ENCODE assay signal across 15 mouse cellular contexts in genomic region chr14:31416835-31417549, GRCm38 (mm10). TPM values are rescaled to one million over a fixed set of nuclear protein-coding genes. Genes with fewer than 3 reads are reported as not detected.
DNase-seq lines count a peak whose midpoint lies in the region; ATAC-seq and TF ChIP-seq lines count a peak whose summit lies in the region.
"Had no signal": no experiment of that assay in that cellular context is flagged by ENCODE, and none has a peak within 500 bp of the region (broad histone marks: within the 10 kb centered on the region; RNA-seq: fewer than 3 reads in every experiment).

No protein-coding gene starts in this region.

- no peak for TF ChIP-seq CTCF in forebrain, postnatal 0 days (IDR thresholded peaks at IDR 0.05; ENCODE audit: low read depth)
- no peak for TF ChIP-seq CTCF in kidney, adult 2 months (conservative IDR thresholded peaks at IDR 0.05; ENCODE audit: insufficient read depth, insufficient read length, low read depth, low read length)
- TF ChIP-seq CTCF in testis, adult 2 months (IDR thresholded peaks at IDR 0.05; ENCODE audit: control insufficient read depth, insufficient read depth, insufficient replicate concordance, low read depth, low read length), result no peak

- WGBS in forebrain, postnatal 0 days, result 67% methylated on average over 16 of the region's 16 CpGs
- WGBS in forebrain, embryonic 12.5 days, result 81% methylated on average over 16 of the region's 16 CpGs
- WGBS in kidney, adult 2 months, result 60% methylated on average over 16 of the region's 16 CpGs

- no peak overlapping the region for H3K9ac ChIP-seq in forebrain, postnatal 0 days
- no peak overlapping the region for H3K9ac ChIP-seq in forebrain, embryonic 12.5 days
- H3K9ac ChIP-seq: hindbrain, embryonic 15.5 days; liver, embryonic 13.5 days; neural tube, embryonic 12.5 days had no signal

- no peak overlapping the region for H3K4me3 ChIP-seq in forebrain, postnatal 0 days (ENCODE audit: low read depth, low read length)
- H3K4me3 ChIP-seq in forebrain, embryonic 12.5 days (replicated peaks), result no peak overlapping the region
- no peak overlapping the region for H3K4me3 ChIP-seq in kidney, adult 2 months (ENCODE audit: insufficient read depth, low read depth, low read length)
- H3K4me3 ChIP-seq in testis, adult 2 months (ENCODE audit: control insufficient read depth, low read depth, low read length), result peak overlapping the region; percentile 65
- H3K4me3 ChIP-seq: hindbrain, embryonic 15.5 days; liver, embryonic 13.5 days; neural tube, embryonic 12.5 days had no signal

- H3K27me3 ChIP-seq in forebrain, postnatal 0 days (ENCODE audit: insufficient read depth, low read length), result no peaks in the 10 kb centered on the region
- H3K27me3 ChIP-seq in forebrain, embryonic 12.5 days, result no peaks in the 10 kb centered on the region
- H3K27me3 ChIP-seq in kidney, adult 2 months (replicated peaks; ENCODE audit: control insufficient read depth, insufficient read depth, low read length), result no peaks in the 10 kb centered on the region
- no peaks in the 10 kb centered on the region for H3K27me3 ChIP-seq in testis, adult 2 months (ENCODE audit: control insufficient read depth, insufficient read depth, low read length)
- H3K27me3 ChIP-seq: hindbrain, embryonic 15.5 days; liver, embryonic 13.5 days; neural tube, embryonic 12.5 days had no signal

- no peaks in the 10 kb centered on the region for H3K4me1 ChIP-seq in forebrain, postnatal 0 days (ENCODE audit: insufficient read depth)
- H3K4me1 ChIP-seq in forebrain, embryonic 12.5 days, result peaks cover 15% of the 10 kb centered on the region
- H3K4me1 ChIP-seq in kidney, adult 2 months (ENCODE audit: control insufficient read depth, insufficient read depth, low read length), result peaks cover 68% of the 10 kb centered on the region
- peaks cover 4% of the 10 kb centered on the region for H3K4me1 ChIP-seq in testis, adult 2 months (ENCODE audit: control insufficient read depth, insufficient read depth, low read length)

- no peak overlapping the region for H3K27ac ChIP-seq in forebrain, postnatal 0 days (ENCODE audit: low read depth, low read length)
- no peak overlapping the region for H3K27ac ChIP-seq in forebrain, embryonic 12.5 days
- H3K27ac ChIP-seq in kidney, adult 2 months (ENCODE audit: insufficient read depth, low read depth, low read length), result 0 out of 2 replicates have a peak overlapping the region, but pooled peaks have one; percentile 16
- H3K27ac ChIP-seq in testis, adult 2 months (ENCODE audit: control insufficient read depth, insufficient read depth, low read depth, low read length), result no peak overlapping the region
- H3K27ac ChIP-seq: hindbrain, embryonic 15.5 days; liver, embryonic 13.5 days; neural tube, embryonic 12.5 days had no signal

- no peak for DNase-seq in forebrain, postnatal 0 days
- DNase-seq in kidney, adult 2 months, result no peak
- DNase-seq in kidney, adult 8-10 months, result no peak
- no peak for DNase-seq in testis, postnatal 10 days (ENCODE audit: low spot score)
- DNase-seq in retina, postnatal 1 day, result no peak
- DNase-seq: embryo, embryonic 11 days; gastrocnemius, postnatal 25 days; layer of hippocampus, postnatal 36 days; liver, embryonic 13.5 days; midbrain, embryonic 14.5 days had no signal

- no peak for TF ChIP-seq POLR2A in kidney, adult 2 months (IDR thresholded peaks at IDR 0.05; ENCODE audit: low read depth, low read length)
- TF ChIP-seq POLR2A in testis, adult 2 months (IDR thresholded peaks at IDR 0.05; ENCODE audit: control insufficient read depth, low read depth, low read length), result no peak

- peak; percentile 60; the same call in 1 of the 2 replicates for ATAC-seq in forebrain, postnatal 0 days
- no peak for ATAC-seq in forebrain, embryonic 12.5 days (ENCODE audit: low FRiP score)
- ATAC-seq in monocyte, adult 5-6 weeks (replicated peaks; ENCODE audit: insufficient number of reproducible peaks, low FRiP score, low TSS enrichment, poor library complexity, severe bottlenecking), result no peak

- no peak overlapping the region for H3K4me2 ChIP-seq in forebrain, postnatal 0 days (ENCODE audit: low read depth)
- H3K4me2 ChIP-seq in forebrain, embryonic 12.5 days, result no peak overlapping the region
- H3K4me2 ChIP-seq: hindbrain, embryonic 15.5 days; liver, embryonic 13.5 days; neural tube, embryonic 12.5 days had no signal

- H3K36me3 ChIP-seq in forebrain, postnatal 0 days (ENCODE audit: insufficient read depth), result 0 out of 2 replicates have a peak, but pooled peaks cover 2% of the 10 kb centered on the region
- peaks cover 5% of the 10 kb centered on the region; the same call in 1 of the 2 replicates for H3K36me3 ChIP-seq in forebrain, embryonic 12.5 days (replicated peaks)
- H3K36me3 ChIP-seq in kidney, adult 2 months (ENCODE audit: control insufficient read depth, insufficient read depth, low read length), result no peaks in the 10 kb centered on the region
- no peaks in the 10 kb centered on the region for H3K36me3 ChIP-seq in testis, adult 2 months (ENCODE audit: control insufficient read depth, insufficient read depth, low read length)
- H3K36me3 ChIP-seq: hindbrain, embryonic 15.5 days; liver, embryonic 13.5 days had no signal

- no peaks in the 10 kb centered on the region for H3K9me3 ChIP-seq in forebrain, postnatal 0 days (ENCODE audit: low read length)
- no peaks in the 10 kb centered on the region for H3K9me3 ChIP-seq in forebrain, embryonic 12.5 days
- H3K9me3 ChIP-seq: hindbrain, embryonic 15.5 days; liver, embryonic 13.5 days; neural tube, embryonic 12.5 days had no signal

RNA-seq across cellular contexts. Expression of gene Sh3bp5, which starts 18.9 kb away (rescaled TPM):
- 58.2 and 67.9 TPM in 2 replicates for total RNA-seq in forebrain, postnatal 0 days (2014; rRNA removed)
- 132 and 165 TPM in 2 replicates for polyA plus RNA-seq in forebrain, postnatal 0 days (2015; fragmentation: Nextera tagmentation; extraction: Ambion mirVana)
- 37.7 and 39.1 TPM in 2 replicates for polyA plus RNA-seq in forebrain, embryonic 12.5 days (2016; fragmentation: Nextera tagmentation; extraction: Ambion mirVana)
- 33.4 and 43.4 TPM in 2 replicates for polyA plus RNA-seq in kidney, adult 2 months (2012; rRNA removed)
- 39.6 and 41.2 TPM in 2 replicates for polyA plus RNA-seq in testis, adult 2 months (2012; rRNA removed)
- 37.1 to 51.1 TPM (median 40.7 TPM) in 3 replicates for total RNA-seq in monocyte, adult 5-6 weeks (2017)
